Mouse (Mus musculus) T-helper 17 cell (primary cell): ENCODE data around the gene Sgk2.

ENCODE experiments used
- in situ Hi-C, 2 experiments: fragments of 300-600 bp; cut with MboI, MseI; formaldehyde crosslinking; loops; 1 replicate in 1 of 2; 2 replicates in 1 of 2; pipeline ENCODE4 v1.15.1; 2025; ENCODE audit warnings: high pct_unique_total_duplicates in 2 of 2

Sgk2 gene

DNA sequence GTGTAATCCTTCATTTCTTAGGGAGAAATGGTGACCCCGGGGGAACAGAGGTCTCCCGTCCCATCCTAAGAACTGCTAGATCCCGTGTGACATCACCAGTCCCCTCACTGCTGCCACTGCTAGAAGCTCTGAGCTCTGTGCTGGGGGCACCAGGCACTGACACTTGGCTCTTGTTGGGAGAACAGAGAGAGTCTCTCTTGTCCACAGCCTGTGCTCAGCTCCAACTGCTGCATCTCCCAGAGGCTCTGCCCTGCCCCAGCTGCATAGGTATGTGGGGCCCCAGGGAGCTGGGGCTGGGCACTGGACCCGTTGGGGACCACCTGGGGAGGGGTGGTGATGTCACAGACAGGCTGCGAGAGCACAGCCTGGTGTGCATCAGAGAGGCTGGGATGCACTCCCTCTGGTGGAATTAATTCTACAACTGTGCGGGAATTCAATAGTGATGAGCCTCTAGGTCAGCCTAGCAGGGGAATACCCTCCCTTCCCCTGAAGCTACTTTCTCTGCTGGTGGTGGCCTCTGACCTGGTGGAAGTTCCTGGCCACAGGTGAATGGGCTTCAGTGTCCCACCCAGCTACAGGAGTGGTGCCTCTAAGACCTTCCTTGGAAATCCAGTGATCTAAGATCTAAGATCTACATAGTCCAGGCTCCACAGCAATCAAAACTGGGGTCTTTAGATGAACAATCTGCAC lies 4.4 kb downstream of the Sgk2 start:
- in situ Hi-C loops: no loop called here

DNA sequence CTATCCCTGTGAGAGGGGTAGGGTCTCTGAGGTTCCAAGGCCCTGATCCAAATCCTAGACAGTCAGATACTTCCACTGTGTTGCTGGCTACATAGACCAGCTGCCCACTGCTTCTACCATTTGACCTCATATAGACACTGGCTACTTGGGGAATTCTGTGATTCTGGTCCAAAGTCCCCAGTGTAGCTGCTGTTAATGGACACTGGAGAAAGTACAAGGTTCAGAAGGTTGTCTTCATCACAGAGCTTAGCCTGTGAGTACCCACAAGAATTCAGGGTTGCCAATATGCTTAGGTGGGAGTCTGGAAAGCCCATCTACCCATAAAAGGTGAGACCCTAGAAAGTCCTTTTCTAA lies 4.9 kb downstream of the Sgk2 start:
- in situ Hi-C loops: no loop called here

DNA sequence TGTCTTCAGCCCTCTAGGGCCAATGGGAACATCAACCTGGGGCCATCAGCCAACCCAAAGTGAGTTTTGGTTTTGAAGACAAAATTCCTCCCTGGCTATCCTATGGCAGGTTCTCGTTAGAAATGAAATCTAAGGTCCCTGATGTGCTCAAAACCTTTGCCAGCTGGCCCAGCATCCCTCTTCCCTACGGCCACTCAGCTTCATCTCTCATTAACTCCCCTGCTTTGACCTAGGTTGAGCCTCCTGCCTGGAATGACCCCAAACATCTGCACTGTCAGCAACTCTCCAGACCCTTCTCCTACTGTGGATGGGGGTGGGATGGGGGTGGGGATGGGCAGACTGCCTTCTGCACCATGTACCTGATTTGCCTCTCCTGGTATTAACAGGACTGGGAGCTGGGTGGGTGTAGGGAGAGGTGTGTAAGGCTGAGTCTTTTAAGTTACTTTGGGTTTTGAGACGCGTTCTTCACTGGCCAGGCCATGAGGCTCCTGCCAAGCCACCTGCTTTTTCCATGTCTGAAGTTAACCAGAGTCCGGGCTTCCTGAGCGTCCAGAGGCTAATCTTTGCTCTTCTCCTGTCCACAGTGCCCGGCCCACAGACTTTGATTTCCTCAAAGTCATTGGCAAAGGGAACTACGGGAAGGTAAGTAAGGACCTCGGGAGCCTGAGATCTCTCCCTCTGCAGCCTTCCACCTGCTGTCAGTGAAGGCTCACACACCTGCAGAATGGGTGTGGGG lies 6.9 kb downstream of the Sgk2 start:
- in situ Hi-C loops: no loop called here

DNA sequence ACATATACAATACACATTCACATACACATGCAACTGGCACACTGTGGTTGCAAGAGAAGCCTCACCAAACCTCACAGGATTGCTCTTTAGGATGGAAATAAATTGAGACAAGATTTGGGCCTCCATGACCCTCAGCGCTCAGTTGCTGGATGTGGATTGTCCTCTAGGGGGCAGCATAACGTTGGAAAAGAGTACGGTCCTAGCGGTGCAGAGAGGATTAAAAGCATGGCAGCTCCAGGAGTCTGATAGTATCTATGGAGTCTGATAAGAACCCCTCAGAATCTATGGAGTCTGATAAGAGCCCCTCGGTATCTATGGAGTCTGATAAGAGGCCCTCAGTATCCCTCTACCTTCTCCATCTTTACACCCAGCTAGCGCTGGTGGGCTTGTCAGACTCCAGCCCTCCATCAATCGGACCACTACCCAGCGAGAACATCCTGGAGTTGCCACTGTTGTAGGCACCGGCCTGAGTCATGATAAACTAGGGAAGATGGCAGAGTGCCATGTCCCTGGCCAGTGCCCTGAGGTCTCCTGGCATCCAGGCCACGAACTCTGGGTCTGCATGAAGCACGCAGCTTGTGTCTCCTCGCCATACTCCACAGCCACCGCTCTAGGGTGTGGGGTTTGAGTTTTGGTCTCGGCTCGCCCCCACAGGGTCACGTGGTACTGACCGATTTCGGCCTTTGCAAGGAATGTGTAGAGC lies 11.5 kb downstream of the Sgk2 start:
- in situ Hi-C loops: no loop called here

DNA sequence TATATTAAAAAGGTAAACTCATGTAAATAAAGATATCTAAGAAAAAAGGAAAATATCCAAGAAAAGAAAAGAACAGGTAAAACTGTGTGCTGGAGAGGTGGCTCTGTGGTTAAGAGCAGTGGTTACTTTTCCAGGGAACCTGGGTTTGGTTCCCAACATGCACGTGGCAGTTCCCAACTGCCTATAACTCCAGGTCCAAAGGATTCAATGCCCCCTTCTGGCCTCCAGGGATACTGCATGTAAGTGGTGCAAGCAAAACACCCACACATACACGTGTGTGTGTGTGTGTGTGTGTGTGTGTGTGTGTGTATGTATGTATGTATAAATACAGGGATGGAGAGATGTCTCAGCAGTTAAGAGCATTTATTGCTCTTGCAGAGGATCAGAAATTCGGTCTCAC lies 12.6 kb downstream of the Sgk2 start:
- in situ Hi-C loops: loop anchor here in 1 of 2 experiments (5.0 kb wide), 1 partner anchor 77 kb away; no protein-coding TSS in a partner anchor

DNA sequence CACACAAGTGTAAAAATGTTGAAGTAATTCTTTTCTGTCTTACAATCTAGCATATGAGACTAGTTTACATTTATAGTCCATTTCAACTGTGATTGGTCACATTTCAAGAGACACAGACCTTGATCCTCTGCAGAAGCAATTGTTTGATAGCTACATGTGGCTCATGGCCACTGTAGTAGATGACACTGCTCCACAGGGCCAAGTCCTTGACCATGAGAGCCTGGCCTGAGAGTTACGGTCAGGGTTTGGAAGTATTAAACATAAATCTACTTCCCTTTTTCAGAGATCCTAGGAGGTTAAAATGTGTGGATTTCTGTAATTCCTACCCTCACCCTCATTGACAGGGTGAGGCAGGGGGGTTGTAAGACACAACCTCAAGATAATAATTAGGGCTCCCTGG lies 13.9 kb downstream of the Sgk2 start:
- in situ Hi-C loops: loop anchor here in 1 of 2 experiments (5.0 kb wide), 1 partner anchor 79 kb away; no protein-coding TSS in a partner anchor

DNA sequence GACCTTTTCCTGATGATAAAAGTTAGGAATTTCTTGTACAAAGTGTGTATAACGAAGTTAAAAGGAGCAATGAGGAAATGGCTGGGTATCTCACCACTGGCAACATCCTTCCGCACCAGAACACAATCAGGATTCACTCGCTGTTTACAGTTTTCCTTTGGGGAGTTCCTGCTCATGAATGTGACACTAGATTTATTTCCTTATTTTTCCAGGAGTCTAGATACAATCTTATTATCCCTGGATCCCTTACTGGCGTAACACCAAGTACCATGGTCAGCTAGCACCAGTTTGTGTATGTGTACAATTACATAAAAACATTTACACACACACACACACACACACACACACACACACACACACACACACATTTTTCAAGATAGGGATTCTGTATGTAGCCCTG lies 20.2 kb downstream of the Sgk2 start:
- in situ Hi-C loops: loop anchor here in 1 of 2 experiments (5.0 kb wide), 1 partner anchor 85 kb away; no protein-coding TSS in a partner anchor

DNA sequence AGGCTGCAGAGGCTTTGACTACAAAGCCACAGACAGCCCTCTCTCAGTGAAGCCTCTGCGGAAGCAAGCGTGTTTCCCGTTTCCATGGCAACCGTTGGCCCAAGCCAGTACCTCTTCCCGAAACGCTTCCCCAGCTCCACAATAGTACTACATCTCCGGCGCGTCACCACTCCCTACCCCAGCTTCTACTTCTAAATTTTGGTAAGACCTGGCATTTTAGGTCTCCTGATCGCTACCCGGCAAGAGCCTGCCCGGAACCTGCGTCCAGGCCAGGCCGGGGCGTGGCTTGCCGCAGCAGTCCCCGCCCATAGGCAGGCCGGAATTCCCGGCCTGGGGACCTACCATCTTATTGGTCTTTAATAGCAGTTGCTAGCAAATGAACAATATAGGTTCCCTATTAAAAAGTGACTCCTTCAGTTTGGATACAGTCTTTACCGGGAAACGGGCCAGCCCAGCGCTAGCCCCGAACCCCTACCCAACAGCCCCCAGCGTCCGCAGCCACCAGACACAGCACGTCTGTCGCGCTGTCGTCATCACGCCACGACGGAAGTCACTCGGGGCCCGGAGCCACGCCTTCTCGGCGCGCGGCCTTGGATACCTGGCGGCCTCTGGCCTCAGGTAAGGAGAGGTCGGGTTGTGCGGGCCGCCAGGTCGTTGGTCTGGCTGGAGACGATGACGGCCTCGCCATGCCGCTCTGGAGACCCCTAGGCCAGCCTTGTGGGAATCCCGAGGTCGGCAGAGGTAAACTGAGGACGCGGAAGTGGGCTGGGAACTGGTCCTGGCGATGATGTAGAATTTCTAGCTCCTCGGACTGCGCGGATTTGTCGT lies 30.0 kb downstream of the Sgk2 start, which contains the start of gene Ift52:
TSS of gene Ift52 (plus strand) at position 439 of the 828 bp plus-strand sequence.
- in situ Hi-C loops: no loop called here

DNA sequence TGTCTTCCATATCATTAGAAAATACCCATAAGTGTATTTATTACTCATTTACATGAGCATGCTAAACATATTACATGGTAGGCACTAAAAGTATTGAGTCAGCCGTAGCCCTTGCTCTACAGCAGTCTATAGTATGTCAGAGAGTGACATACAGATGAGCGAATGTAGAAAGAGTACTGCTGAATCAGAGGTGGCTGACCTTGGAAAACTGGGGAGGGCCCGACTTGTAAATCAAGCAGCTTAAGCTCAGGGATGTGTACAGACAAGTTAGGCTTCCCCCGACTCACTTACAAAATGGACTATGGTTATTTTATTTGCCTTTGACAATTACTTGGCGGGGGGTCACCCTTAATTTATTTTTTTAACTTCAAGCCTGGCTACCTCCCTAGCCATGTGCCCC lies 44.2 kb downstream of the Sgk2 start:
- in situ Hi-C loops: no loop called here

DNA sequence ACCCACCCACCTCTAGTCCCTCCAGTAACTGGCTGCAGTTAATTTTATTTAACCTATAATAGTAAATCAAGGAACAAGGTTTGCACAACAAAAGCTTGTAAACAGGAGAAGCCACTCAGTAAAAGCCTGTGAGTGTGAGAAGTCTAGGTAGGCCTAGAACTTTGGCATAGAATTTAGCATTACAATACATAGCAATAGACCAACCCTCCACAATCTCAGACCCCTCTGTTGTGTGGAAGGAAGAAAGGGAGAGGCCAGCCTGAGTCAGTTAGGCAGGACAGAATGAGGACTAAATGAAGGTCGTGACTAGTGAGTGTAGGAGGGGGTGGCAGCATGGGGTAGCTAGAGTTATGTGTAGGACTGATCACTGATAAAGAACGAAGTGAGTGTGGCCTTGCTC lies 44.6 kb downstream of the Sgk2 start:
- in situ Hi-C loops: no loop called here

DNA sequence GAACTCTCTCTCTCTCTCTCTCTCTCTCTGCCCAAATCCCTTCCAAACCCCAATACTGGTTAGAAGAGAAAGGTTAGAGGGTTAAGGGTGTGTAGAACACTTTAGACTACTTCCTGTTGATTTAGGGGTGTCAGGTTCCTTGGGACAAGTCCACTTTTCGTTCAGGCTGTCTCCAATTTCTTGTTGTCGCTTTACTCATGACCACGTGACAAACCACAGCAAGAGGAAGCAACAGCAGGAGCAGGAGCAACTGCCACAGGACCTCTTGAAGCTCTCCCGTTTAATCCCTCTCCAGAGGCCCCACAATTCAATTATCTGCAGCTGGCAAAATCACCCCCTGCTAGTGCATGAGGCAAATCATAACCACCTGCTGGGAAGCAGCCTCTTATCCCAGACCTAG lies 45.5 kb downstream of the Sgk2 start:
- in situ Hi-C loops: no loop called here

DNA sequence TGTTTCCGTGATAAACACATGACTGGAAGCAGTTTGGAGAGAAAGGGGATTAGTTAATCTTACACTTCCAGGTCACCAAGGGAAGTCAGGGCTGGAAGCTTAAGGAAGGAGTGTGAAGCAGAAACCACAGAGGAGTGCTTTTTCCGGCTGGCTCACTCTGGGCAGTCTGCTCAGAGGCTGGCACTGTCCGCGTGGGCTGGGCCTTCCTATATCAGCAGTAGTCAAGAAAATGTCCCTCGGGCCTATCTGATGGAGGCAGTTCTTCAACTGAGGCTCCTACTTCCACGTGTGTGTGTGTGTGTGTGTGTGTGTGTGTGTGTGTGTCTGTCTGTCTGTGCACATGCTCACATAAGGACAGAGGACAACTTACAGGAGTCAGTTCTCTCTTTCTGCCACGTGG lies 52.8 kb downstream of the Sgk2 start:
- in situ Hi-C loops: no loop called here

DNA sequence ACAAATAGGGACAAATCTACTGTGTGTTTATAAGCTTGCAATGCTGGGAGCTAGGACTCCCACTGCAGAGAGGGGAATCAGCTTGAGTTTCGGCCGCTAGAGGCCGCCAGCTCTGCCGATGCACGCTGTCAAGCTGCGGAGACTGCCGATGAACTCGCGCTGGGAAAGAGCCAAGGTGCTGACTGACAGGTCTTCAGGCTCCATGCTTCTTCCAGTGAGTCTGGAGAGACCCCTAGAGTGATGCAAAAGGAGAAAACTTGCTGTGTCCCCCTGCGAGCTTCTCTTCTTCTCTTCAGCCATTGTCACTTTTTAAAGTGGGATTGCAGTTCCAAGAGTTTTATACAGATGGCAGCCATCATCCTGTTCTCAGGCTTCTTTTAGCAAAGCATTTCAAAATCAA lies 61.0 kb downstream of the Sgk2 start:
- in situ Hi-C loops: no loop called here

DNA sequence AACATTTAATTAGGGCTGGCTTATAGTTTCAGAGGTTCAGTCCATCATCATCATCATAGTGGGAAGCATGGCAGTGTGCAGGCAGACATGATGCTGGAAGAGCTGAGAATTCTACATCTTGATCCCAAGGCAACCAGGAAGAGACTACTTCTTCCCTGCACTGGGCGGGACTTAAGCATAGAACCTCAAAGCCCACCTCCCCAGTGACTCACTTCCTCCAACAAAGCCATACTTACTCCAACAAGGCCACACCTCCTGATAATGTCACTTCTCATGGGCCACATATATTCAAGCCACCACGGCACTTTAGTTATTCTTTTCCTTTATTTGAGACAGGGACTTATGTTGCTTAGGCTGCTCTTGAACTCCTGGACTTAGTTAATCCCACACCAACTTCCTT lies 62.0 kb downstream of the Sgk2 start:
- in situ Hi-C loops: no loop called here

DNA sequence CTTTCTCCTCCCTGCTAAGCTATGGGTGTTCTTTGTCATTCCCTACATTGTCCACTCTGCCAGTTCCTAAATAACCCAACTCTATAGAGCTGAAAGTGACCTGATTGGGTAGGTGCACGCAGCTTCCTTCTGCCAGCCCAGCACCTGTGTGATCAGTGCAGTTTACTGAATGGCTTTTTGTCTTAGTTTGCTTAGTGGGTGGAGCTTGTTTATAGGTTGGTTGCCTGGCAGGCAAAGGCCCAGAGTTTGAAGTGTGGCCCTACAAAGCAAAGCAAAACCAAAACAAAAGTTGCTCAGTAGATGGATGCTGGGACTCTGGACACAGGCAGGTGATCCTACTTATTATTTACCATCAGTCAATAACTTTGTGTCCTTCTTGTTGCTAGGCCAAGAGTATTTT lies 64.6 kb downstream of the Sgk2 start:
- in situ Hi-C loops: loop anchor here in 1 of 2 experiments (10.0 kb wide), 2 partner anchors 117 to 1693 kb away; partner anchors contain the start of genes Dnttip1, Srsf6 and Wfdc3

DNA sequence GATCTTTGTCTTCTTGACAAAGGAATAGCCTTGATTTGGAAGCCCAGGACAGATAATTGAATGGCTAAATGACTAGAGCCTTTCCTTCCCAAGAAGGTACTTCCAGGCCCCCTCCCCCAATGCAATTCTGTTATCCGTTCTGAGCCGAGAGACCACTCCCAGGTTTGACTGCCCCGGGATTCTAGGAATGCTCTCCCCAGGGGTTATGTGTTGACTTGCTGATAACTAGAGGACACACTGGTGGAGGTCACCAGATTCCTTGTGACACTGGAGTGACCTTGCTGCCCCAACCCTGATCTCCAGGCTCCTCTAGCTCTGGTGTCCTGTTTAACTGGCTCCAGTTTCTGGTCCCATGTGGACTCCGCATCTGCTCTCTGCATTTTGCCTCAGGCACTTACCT lies 65.0 kb downstream of the Sgk2 start:
- in situ Hi-C loops: loop anchor here in 1 of 2 experiments (10.0 kb wide), 2 partner anchors 117 to 1693 kb away; partner anchors contain the start of genes Dnttip1, Srsf6 and Wfdc3

DNA sequence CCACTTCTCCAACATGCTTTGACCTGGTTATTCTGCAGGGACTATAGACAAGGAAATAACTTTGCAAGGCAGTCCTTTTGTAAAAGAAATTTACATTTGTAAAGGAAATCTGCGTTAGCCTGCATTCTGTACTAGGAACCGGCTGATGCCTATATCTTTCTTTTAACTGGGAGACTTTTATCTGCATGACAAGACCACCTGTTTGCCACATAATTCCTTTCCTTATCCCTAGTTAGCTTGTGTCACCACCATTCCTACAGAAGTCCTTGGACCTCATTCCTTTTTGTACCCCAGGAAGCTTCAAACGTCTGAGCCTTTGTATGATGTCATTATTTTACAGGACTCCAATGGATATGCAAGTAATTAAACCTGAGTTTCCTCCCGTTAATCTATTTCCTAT lies 65.7 kb downstream of the Sgk2 start:
- in situ Hi-C loops: loop anchor here in 1 of 2 experiments (10.0 kb wide), 2 partner anchors 118 to 1692 kb away; partner anchors contain the start of genes Dnttip1, Srsf6 and Wfdc3

DNA sequence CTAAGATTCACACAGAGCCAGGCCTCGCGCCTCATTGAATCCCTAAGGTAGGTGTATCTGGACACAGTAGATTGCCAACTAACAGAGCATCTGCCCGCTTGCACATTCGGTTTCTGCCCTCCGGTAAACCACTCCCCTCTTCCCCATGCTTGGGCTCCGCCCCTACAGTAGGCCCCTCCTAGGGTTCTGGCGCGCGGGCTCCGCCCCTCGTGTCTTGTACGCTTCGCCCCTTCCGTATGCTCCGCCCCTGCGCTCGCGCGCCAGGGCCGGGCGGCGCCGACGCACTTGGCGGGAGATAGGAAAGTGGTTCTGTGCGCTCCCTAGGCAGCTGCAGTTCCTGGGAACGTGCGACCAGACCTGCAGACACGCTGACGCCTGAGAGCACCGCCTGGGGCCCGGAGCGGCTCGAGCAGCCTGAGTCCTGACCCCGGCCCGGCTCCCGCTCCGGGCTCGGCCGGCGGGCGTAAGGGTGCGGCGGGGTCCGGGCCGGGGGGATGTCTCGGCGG lies 67.3 kb downstream of the Sgk2 start, which contains the start of gene Mybl2:
TSS of gene Mybl2 (plus strand) at position 353 of the 506 bp plus-strand sequence.
- in situ Hi-C loops: loop anchor here in 1 of 2 experiments (10.0 kb wide), 2 partner anchors 120 to 1690 kb away; partner anchors contain the start of genes Dnttip1, Srsf6 and Wfdc3

DNA sequence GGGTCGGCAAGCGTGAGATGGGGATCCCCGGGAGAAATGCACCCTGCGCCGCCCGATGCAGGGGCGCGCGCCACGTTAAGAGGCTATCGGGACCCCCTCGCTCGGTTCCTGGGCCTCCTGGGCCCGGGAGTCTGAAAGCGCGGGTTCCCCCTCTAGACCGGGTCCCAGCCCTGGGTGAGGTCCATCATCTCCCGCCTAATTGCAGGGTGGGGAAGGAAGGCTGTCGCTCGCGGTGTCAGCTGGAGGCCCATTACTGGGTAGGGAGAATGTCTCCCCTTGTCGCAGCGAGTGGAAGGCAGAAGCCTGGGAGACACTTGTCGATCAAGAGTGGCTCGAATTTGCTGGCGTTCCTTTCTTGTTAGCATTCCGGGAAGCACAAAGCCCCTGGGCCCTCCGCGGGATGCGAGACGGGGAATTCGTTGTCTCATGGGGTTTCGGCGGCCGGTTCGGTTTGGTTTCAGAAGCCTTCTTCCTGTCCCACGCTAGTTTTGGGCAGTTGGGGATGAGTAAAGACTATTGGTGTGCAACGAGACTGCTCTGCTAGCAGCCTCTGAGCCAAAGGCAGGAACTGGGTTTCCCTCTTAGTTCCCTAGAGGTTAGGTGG lies 67.9 kb downstream of the Sgk2 start:
- in situ Hi-C loops: loop anchor here in 1 of 2 experiments (10.0 kb wide), 2 partner anchors 120 to 1690 kb away; partner anchors contain the start of genes Dnttip1, Srsf6 and Wfdc3

DNA sequence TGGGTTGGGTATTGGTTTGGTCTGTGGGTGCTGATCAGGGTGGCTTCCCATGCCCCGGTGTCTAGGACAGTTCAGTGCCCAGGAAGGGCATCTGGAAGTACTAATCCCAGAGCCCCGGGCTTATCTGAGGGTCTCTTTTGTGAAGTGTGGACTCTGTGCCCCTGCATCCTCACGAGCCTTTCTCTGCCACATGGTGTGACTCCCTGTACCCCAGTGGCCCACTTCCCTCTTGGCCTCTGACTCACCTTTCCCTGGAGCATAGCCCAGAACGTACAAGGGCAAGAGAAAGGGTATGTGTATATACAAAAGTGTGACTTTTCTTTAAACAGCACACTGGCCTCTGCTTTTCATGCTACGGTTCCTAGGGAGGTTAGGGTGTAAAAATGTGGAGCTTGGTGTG lies 68.6 kb downstream of the Sgk2 start:
- in situ Hi-C loops: loop anchor here in 1 of 2 experiments (10.0 kb wide), 2 partner anchors 121 to 1689 kb away; partner anchors contain the start of genes Dnttip1, Srsf6 and Wfdc3
